Mouse (Mus musculus) embryonic stem cell, embryonic (primary cell): ENCODE results near the gene Cbl.

Source experiments
- CTCF ChIA-PET, 4 experiments: fragments of 300-600 bp in 2 of 4; fragments of 350-600 bp in 2 of 4; sonication (Branson Sonifier 250); formaldehyde crosslinking; loops; one replicate each; lab custom pipeline; 2022; ENCODE audit warnings: inconsistent platforms in 2 of 4; lab: Charles Lee
- POLR2A ChIA-PET, 4 experiments: fragments of 300-600 bp in 2 of 4; fragments of 350-600 bp in 2 of 4; sonication (Branson Sonifier 250); formaldehyde crosslinking; loops; one replicate each; lab custom pipeline; 2022; ENCODE audit warnings: antibody characterized with exemption in 4 of 4, inconsistent platforms in 1 of 4; lab: Charles Lee

Gene Cbl

GRCm38 (mm10) chr9:44233802-44234478 lies at the start of gene Cbl:
Cbl (minus strand) TSS chr9:44234049.
- POLR2A ChIA-PET, result interaction anchor here (0.5 to 6.1 kb wide), 120 partner anchors 9 to 649 kb away, joined by 3 to 67 read pairs (median 5); partner anchors contain the start of genes H2afx (in 4 of the 4), C2cd2l (in 3 of the 4), Dpagt1 (in 3 of the 4) and Hyou1 (in 3 of the 4)
- CTCF ChIA-PET, result interaction anchor here (0.6 to 2.4 kb wide), 56 partner anchors 9 to 901 kb away, joined by 3 to 19 read pairs (median 4); partner anchors contain the start of genes Nlrx1 (in 3 of the 4), Vps11 (in 3 of the 4), Bcl9l (in 1 of the 4) and C2cd2l (in 1 of the 4)

DNA sequence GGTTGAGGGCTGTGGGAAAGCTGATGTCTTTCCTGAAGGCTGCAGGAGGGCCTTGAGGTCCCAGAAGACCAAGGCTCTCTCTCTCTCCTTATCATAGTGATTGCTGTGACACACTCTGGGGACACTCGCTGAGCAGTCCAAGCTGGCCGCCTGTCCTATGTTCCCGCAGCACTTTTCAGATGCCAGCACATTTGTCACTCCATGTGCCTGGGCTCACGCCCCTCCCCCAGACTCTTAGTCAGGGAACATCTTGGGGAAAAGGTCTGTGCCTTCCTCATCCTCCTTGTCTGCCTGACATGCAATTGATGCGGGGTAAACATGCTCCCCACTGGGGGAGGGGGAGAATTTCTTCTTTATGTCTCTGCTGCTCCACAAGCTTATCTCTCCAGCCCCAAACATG lies 49.3 kb upstream of the Cbl start:
- ChIA-PET POLR2A (interaction anchor here in 2 of 4 experiments (0.6 to 1.4 kb wide), 6 partner anchors 9 to 52 kb away, joined by 3 to 5 read pairs (median 4); partner anchors contain the start of gene H2afx (in 2 of the 2)), CTCF (interaction anchor here (0.6 to 1.5 kb wide), 6 partner anchors 8 to 425 kb away, joined by 3 to 5 read pairs (median 3); no protein-coding TSS in a partner anchor)

DNA sequence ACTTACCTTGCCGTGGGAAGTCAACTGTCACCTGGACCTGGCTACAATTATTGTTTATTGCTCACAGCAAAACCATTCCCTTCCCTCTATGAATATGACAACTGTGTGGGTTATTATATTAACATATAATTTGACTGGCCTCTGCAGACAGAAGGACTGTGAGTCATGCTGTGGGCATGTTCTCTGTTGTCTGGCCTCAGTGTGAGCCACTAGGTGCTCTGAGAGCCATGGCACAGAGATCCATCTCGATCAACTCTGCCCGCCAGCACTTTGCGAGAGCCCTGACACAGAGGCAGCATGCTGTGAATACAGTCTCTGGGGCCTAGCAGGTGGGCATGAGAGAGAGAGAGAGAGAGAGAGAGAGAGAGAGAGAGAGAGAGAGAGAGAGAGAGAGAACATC lies 36.1 kb upstream of the Cbl start:
- ChIA-PET CTCF (interaction anchor here (0.6 to 1.7 kb wide), 7 partner anchors 16 to 339 kb away, joined by 3 to 6 read pairs (median 3); no protein-coding TSS in a partner anchor), POLR2A (no interaction called here)

DNA sequence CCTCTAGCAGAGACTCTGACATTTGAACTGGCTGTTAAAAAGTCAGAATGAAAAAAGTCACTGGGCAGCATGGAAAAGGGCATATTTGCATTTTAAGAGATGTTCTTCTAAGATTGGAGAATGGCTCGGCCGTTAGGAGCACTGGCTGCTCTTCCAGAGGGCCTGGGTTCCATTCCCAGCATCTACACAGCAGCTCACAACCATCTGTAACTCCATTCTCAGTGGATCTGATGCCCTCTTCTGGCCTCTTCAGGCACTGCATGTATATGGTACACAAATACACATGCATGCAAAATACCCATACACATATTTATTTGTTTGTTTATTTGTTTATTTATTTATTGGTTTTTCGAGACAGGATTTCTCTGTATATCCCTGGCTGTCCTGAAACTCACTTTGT lies 35.2 kb upstream of the Cbl start:
- ChIA-PET CTCF (interaction anchor here (0.6 to 3.1 kb wide), 28 partner anchors 9 to 1164 kb away, joined by 3 to 20 read pairs (median 5); partner anchors contain the start of genes Cbl (in 3 of the 4), Abcg4 (in 2 of the 4), Ccdc153 (in 1 of the 4) and Hinfp (in 1 of the 4)), POLR2A (interaction anchor here in 3 of 4 experiments (1.0 to 3.7 kb wide), 6 partner anchors 17 to 92 kb away, joined by 3 to 21 read pairs (median 6); partner anchors contain the start of genes Cbl (in 1 of the 3), Ccdc153 (in 1 of the 3), H2afx (in 1 of the 3) and Vps11 (in 1 of the 3))

DNA sequence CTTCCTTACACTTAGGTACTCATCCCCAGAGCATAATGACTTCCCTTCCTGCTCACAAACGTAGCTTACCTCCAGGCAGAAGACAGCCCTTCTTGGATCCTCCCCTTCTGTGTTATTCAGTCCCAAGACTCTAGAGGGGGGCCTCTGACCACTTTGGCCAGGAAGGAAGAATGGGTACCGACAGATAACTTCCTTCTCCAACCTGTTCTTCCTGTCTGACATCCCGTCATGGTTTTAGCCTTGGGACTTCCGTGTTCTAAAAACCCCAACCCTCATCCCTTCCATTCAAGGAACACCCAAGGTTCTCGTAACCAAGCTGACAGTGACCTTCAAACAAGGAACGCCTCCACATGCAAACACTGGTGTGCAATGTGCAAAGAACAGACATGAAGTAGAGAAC lies 34.6 kb upstream of the Cbl start, which contains the start of gene Nlrx1:
Nlrx1 (minus strand) TSS at position 168 of the 400 bp plus-strand sequence.
- ChIA-PET CTCF (interaction anchor here (0.5 to 3.1 kb wide), 46 partner anchors 10 to 1165 kb away, joined by 3 to 20 read pairs (median 4); partner anchors contain the start of genes Cbl (in 3 of the 4), Abcg4 (in 2 of the 4), C2cd2l (in 1 of the 4) and Ccdc153 (in 1 of the 4)), POLR2A (interaction anchor here (0.8 to 3.7 kb wide), 21 partner anchors 10 to 280 kb away, joined by 3 to 21 read pairs (median 5); partner anchors contain the start of genes H2afx (in 3 of the 4), Cbl (in 2 of the 4), Vps11 (in 2 of the 4) and Abcg4 (in 1 of the 4))

GRCm38 (mm10) chr9:44268027-44268360 lies 34.1 kb upstream of the Cbl start:
- ChIA-PET POLR2A (interaction anchor here (0.7 to 3.7 kb wide), 36 partner anchors 9 to 279 kb away, joined by 3 to 21 read pairs (median 4); partner anchors contain the start of genes H2afx (in 3 of the 4), Cbl (in 2 of the 4), Vps11 (in 2 of the 4) and Abcg4 (in 1 of the 4)), CTCF (interaction anchor here (0.5 to 3.1 kb wide), 55 partner anchors 8 to 903 kb away, joined by 3 to 20 read pairs (median 4); partner anchors contain the start of genes Abcg4 (in 2 of the 4), Cbl (in 2 of the 4), Ccdc153 (in 2 of the 4) and C2cd2l (in 1 of the 4))

DNA sequence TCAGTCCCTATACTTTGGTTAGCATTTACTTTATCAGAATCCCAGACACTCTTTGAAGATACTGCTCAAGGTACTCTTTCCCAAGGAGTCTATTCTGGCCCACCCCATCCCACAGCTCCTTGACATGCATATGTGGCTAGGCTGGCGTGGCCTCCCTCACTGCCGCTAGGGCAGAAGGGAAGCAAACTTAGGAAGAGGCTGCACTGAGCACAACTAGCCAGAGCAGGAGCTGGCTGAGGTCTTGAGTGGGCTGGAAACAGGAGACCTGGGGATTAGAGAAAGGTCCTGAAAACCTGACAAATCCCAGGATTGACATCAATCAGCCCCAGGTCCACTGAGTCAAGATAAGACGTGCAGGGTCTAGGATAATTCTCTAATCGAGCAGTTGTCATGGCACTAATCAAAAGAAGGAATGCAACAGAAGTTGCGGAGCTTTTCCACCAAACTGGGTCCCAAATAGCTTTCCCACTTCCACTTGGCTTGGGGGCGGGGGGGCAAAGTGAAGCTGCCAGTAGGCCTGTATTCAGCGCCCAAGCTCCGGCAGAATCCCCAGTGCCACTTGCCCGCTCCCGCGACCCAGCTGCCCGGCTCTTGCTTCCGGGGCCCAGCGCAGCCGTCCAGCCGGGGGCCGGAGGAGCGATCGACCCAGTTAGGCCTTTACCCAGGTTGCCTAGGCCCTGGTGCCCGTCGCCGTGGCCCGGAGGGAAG lies 33.6 kb upstream of the Cbl start:
- ChIA-PET CTCF (interaction anchor here (0.5 to 3.1 kb wide), 58 partner anchors 8 to 904 kb away, joined by 3 to 20 read pairs (median 4); partner anchors contain the start of genes Cbl (in 2 of the 4), Ccdc153 (in 2 of the 4), Abcg4 (in 1 of the 4) and C2cd2l (in 1 of the 4)), POLR2A (interaction anchor here (0.6 to 3.7 kb wide), 40 partner anchors 9 to 279 kb away, joined by 3 to 21 read pairs (median 4); partner anchors contain the start of genes H2afx (in 3 of the 4), Cbl (in 2 of the 4), Vps11 (in 2 of the 4) and Ccdc153 (in 1 of the 4))

- ChIA-PET CTCF (interaction anchor here (0.6 to 3.1 kb wide), 20 partner anchors 9 to 428 kb away, joined by 3 to 20 read pairs (median 4); partner anchors contain the start of genes Cbl (in 2 of the 4), C2cd2l (in 1 of the 4), Ccdc153 (in 1 of the 4) and Usp2 (in 1 of the 4)), POLR2A (interaction anchor here in 3 of 4 experiments (0.9 to 4.3 kb wide), 23 partner anchors 8 to 182 kb away, joined by 3 to 25 read pairs (median 4); partner anchors contain the start of genes H2afx (in 2 of the 3), Vps11 (in 2 of the 3), Cbl (in 1 of the 3) and Ccdc84 (in 1 of the 3))
Observed at GRCm38 (mm10) chr9:44266478-44267226, 32.8 kb upstream of the Cbl start.

DNA sequence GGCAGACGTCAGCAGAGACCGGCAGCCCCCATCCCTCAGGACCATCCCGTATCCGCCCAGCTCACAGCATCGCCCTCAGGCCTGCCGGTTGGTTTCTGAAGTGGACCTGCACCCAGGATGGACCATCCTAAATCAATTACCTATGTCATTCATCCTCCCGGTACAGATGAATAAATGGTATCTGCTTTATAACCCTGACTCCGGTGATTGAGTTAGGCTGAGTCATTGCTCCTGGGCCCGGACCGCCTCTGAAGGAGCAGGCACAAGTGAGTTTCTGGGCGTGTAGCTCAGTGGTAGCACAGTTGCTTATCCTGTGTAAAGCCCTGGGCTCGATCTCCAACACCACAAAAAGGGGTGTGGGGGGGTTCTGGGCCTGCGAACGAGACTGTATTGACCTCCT lies 27.5 kb upstream of the Cbl start:
- CTCF ChIA-PET, result interaction anchor here in 2 of 4 experiments (0.6 to 2.9 kb wide), 2 partner anchors 12 to 180 kb away, joined by 3 to 6 read pairs; partner anchors contain the start of gene Foxr1 (in 1 of the 2)
- POLR2A ChIA-PET, result interaction anchor here (0.6 to 2.6 kb wide), 11 partner anchors 12 to 541 kb away, joined by 3 to 7 read pairs (median 3); partner anchors contain the start of genes Cbl (in 1 of the 4), Ccdc153 (in 1 of the 4) and H2afx (in 1 of the 4)

DNA sequence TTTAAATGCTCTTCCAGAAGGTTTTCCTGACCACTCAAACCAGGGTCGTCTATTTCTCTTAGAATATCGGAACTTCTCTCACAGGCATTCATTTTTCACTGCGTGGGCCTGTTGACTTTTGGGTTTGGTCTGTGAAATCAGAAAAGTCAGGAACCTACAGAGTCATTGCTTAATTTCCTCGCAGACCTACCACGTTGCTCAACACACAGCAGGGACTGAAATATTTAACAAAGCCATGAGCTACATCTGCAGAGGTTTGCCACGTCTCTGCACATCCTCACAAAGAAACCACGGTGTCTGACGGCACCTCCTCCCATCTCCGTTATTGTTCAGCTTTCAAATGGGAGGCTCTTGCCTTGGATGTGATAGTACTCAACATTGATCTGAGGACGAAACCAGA lies 25.2 kb upstream of the Cbl start:
- POLR2A ChIA-PET, result interaction anchor here in 3 of 4 experiments (0.5 to 3.3 kb wide), 5 partner anchors 8 to 130 kb away, joined by 3 to 18 read pairs (median 5); partner anchors contain the start of genes C2cd2l (in 1 of the 3) and Cbl (in 1 of the 3)
- CTCF ChIA-PET, result interaction anchor here in 2 of 4 experiments (0.5 to 1.0 kb wide), 2 partner anchors 10 to 334 kb away, joined by 5 read pairs; no protein-coding TSS in a partner anchor

DNA sequence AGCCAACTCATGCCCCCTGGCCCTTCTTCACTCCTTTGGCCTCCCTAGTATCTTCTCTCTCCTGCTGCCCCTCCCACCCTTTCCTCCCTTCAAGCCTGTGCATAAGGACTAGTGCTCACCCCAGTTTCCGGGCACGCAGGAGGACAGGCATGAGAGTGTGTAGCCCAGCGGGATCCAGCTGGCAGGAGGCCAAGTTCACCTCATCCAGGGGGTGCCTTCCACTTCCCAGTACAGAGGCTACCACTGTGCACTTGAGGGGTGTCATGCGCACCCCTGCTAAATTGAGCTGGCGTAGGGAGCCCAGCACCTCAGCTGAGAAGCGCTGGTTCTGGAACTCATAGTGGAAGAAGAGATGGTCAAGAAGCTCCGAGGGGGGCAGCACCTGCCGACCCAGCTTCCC lies 22.4 kb upstream of the Cbl start:
- CTCF ChIA-PET, result interaction anchor here (0.6 to 1.5 kb wide), 9 partner anchors 11 to 162 kb away, joined by 3 to 6 read pairs (median 3); partner anchors contain the start of gene Cbl (in 1 of the 4)
- POLR2A ChIA-PET, result interaction anchor here in 3 of 4 experiments (0.6 to 2.1 kb wide), 11 partner anchors 9 to 152 kb away, joined by 3 to 8 read pairs (median 5); partner anchors contain the start of genes C2cd2l (in 1 of the 3), H2afx (in 1 of the 3) and Trappc4 (in 1 of the 3)

GRCm38 (mm10) chr9:44255136-44255521 lies 21.3 kb upstream of the Cbl start:
- CTCF ChIA-PET, result interaction anchor here in 1 of 4 experiments (0.6 kb wide), 1 partner anchor 12 kb away, joined by 4 read pairs; no protein-coding TSS in a partner anchor
- POLR2A ChIA-PET, result interaction anchor here in 1 of 4 experiments (1.2 to 1.3 kb wide), 2 partner anchors 8 to 33 kb away, joined by 3 to 4 read pairs; no protein-coding TSS in a partner anchor

- ChIA-PET CTCF (interaction anchor here in 2 of 4 experiments (0.7 to 3.1 kb wide), 2 partner anchors 14 to 1096 kb away, joined by 3 to 14 read pairs; partner anchors contain the start of gene Nlrx1 (in 1 of the 2)), POLR2A (interaction anchor here in 1 of 4 experiments (1.1 to 1.8 kb wide), 4 partner anchors 9 to 81 kb away, joined by 4 to 5 read pairs (median 4); no protein-coding TSS in a partner anchor)
Observed at GRCm38 (mm10) chr9:44254508-44255135, 20.8 kb upstream of the Cbl start.

- POLR2A ChIA-PET, result interaction anchor here in 2 of 4 experiments (0.6 to 2.7 kb wide), 16 partner anchors 10 to 239 kb away, joined by 3 to 12 read pairs (median 4); partner anchors contain the start of genes Cbl (in 2 of the 2), C2cd2l (in 1 of the 2), Dpagt1 (in 1 of the 2) and H2afx (in 1 of the 2)
- CTCF ChIA-PET, result interaction anchor here in 3 of 4 experiments (0.6 to 3.1 kb wide), 11 partner anchors 12 to 293 kb away, joined by 3 to 14 read pairs (median 4); partner anchors contain the start of genes Ccdc153 (in 2 of the 3), Nlrx1 (in 2 of the 3) and Cbl (in 1 of the 3)
Observed at GRCm38 (mm10) chr9:44253441-44253840, 19.6 kb upstream of the Cbl start.
